Mouse (Mus musculus) stomach, postnatal 0 days (tissue): Measurements from ENCODE around the gene A2m. TPM values are rescaled to one million over a fixed set of nuclear protein-coding genes. Genes with fewer than 3 reads are reported as not detected.
A peak's percentile ranks its signal among the peaks of the same experiment; 100 is the strongest.

Experiments used
- ATAC-seq: fragments of 200-750 bp; cut with Nextera tagmentation; 2 replicates; pipeline ENCODE4 v1.8.0; 2017; ENCODE audit not compliant: low FRiP score, low TSS enrichment
- DNase-seq: peaks from one replicate; pipeline ENCODE4 v3.0.0-alpha.2; 2016; ENCODE audit warnings: low spot score
- H3K27ac ChIP-seq: fragments of 300-500 bp; sonication (generic); replicated peaks from 2 replicates; pipeline ENCODE4 v1.5.1; 2014; ENCODE audit warnings: mild to moderate bottlenecking, control low read depth
- H3K27me3 ChIP-seq: fragments of 300-500 bp; sonication (generic); 2 replicates; pipeline ENCODE4 v1.6.1; 2014; ENCODE audit warnings: low read length; ENCODE audit not compliant: control insufficient read depth, insufficient read depth
- H3K36me3 ChIP-seq: fragments of 300-500 bp; sonication (generic); 2 replicates; pipeline ENCODE4 v1.6.1; 2014; ENCODE audit warnings: low read length, mixed read lengths; ENCODE audit not compliant: control insufficient read depth, insufficient read depth
- H3K4me1 ChIP-seq: fragments of 300-500 bp; sonication (generic); replicated peaks from 2 replicates; pipeline ENCODE4 v1.6.1; 2014; ENCODE audit warnings: antibody characterized with exemption; ENCODE audit not compliant: control insufficient read depth, insufficient read depth
- H3K4me2 ChIP-seq: fragments of 300-500 bp; sonication (generic); replicated peaks from 2 replicates; pipeline ENCODE4 v1.6.1; 2014; ENCODE audit warnings: low read depth, mild to moderate bottlenecking, control low read depth, moderate library complexity
- H3K4me3 ChIP-seq: fragments of 300-500 bp; sonication (generic); 2 replicates; pipeline ENCODE4 v1.5.1; 2014; ENCODE audit warnings: low read depth, low read length, control low read depth
- H3K9ac ChIP-seq: fragments of 300-500 bp; sonication (generic); 2 replicates; pipeline ENCODE4 v1.6.1; 2014; ENCODE audit warnings: mild to moderate bottlenecking, low read length, control low read depth, mixed read lengths
- H3K9me3 ChIP-seq: fragments of 300-500 bp; sonication (generic); 2 replicates; pipeline ENCODE4 v1.6.1; 2016; ENCODE audit warnings: low read length; ENCODE audit not compliant: control insufficient read depth
- CTCF ChIP-seq: IDR thresholded peaks from 2 replicates; pipeline ENCODE4 v1.5.1; 2016; ENCODE audit warnings: antibody characterized with exemption, low read depth, mild to moderate bottlenecking, moderate library complexity
- EP300 ChIP-seq: optimal IDR thresholded peaks from 2 replicates; pipeline ENCODE3; 2016; ENCODE audit warnings: antibody characterized with exemption
- WGBS: fragments of 180-500 bp; shearing (Covaris S2); extraction: QIAGEN DNeasy Blood & Tissue Kit; methylation state at CpG from one replicate; pipeline ENCODE4 v1.1.7; 2014; 5-methylcytosine and 5-hydroxymethylcytosine counted together
- polyA plus RNA-seq: library from polyadenylated mRNA; unstranded; fragments of >200 nt; fragmentation: Nextera tagmentation; extraction: Ambion mirVana; gene quantifications from 2 replicates; pipeline ENCODE4 v1.2.1, GENCODE M21; 2015

The A2m gene
- polyA plus RNA-seq: 0.25 and 0.34 TPM in 2 replicates

GRCm38 (mm10) chr6:121635076-121635475 lies at the start of gene A2m:
Gene A2m, plus strand, starts transcription at chr6:121635376.
- Histone ChIP-seq H3K4me2 (no peak within 1 kb of the TSS), H3K4me1 (no peaks in the 10 kb centered on the region; the same call in 1 of the 2 replicates), H3K36me3 (no peaks in the 10 kb centered on the region), H3K9me3 (no peaks in the 10 kb centered on the region), H3K27me3 (no peaks in the 10 kb centered on the region), H3K9ac (no peak within 1 kb of the TSS), H3K4me3 (no peak within 1 kb of the TSS), H3K27ac (no peak within 1 kb of the TSS)
- no peak for ATAC-seq
- WGBS: 83% methylated on average over 8 of the region's 8 CpGs
- TF ChIP-seq EP300 (no peak), CTCF (no peak)
- no peak for DNase-seq

- Histone ChIP-seq H3K4me3 (no peak overlapping the region), H3K9me3 (no peaks in the 10 kb centered on the region), H3K27ac (no peak overlapping the region), H3K36me3 (no peaks in the 10 kb centered on the region), H3K27me3 (no peaks in the 10 kb centered on the region), H3K9ac (no peak overlapping the region), H3K4me2 (no peak overlapping the region), H3K4me1 (no peaks in the 10 kb centered on the region)
- no peak for ATAC-seq
- WGBS: 25% methylated on average over 1 of the region's 1 CpGs
- TF ChIP-seq CTCF (no peak), EP300 (no peak)
- no peak for DNase-seq
Measured at GRCm38 (mm10) chr6:121590131-121590530, 45.0 kb upstream of the A2m start.

- H3K4me1 ChIP-seq: no peaks in the 10 kb centered on the region
- no peaks in the 10 kb centered on the region for H3K27me3 ChIP-seq
- no peaks in the 10 kb centered on the region for H3K9me3 ChIP-seq
- no peak overlapping the region for H3K9ac ChIP-seq
- no peak overlapping the region for H3K4me2 ChIP-seq
- no peak overlapping the region for H3K4me3 ChIP-seq
- H3K27ac ChIP-seq: no peak overlapping the region
- WGBS: 85% methylated on average over 1 of the region's 1 CpGs
- DNase-seq: no peak
- no peak for ATAC-seq
- TF ChIP-seq CTCF (no peak), EP300 (no peak)
- H3K36me3 ChIP-seq: no peaks in the 10 kb centered on the region
Measured at GRCm38 (mm10) chr6:121600927-121601326, 34.2 kb upstream of the A2m start.

DNA sequence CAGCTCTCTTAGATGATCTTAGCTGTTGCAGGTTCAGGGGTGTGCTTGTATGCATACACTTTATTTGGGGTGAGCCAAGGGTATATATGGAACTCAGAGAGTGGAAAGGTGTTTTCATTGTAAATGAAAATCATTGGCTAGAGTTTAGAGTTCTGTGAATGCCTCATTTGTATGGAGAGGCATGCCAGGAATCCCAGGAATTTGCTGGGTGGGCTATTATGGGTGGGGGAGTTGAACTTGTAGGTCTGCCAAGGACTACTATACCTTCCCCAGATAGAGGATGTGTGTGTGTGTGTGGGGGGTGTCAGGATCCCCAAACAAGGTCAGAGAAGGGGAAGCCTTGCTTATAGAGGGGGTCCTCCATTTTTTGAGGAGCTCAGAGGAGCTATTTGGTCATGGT lies 27.3 kb upstream of the A2m start:
- H3K4me2 ChIP-seq: no peak overlapping the region
- H3K4me3 ChIP-seq: no peak overlapping the region
- no peaks in the 10 kb centered on the region for H3K9me3 ChIP-seq
- no peak overlapping the region for H3K27ac ChIP-seq
- H3K36me3 ChIP-seq: no peaks in the 10 kb centered on the region
- no peak for TF ChIP-seq EP300
- TF ChIP-seq CTCF: no peak
- no peak overlapping the region for H3K9ac ChIP-seq
- H3K4me1 ChIP-seq: no peaks in the 10 kb centered on the region
- DNase-seq (no peak), ATAC-seq (no peak)
- H3K27me3 ChIP-seq: no peaks in the 10 kb centered on the region

DNA sequence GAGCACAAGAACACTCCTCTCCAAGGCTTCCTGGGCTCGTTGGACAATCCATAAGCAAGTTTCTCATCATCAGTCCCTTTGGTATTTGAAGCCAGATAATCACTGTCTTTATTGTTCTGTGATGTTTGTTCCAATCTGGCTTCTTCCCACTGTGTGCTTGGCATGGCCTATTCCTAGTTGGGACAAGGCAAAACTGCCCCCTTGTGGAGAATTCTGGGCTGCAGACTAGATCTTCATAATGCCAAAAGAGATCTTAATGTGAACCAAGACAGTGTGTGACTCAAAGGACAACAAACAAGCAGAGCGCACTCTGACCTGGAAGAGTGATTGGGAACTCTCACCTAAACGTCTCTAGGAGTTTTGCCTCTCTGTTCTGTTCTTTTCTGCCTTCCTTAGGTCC lies 23.4 kb upstream of the A2m start:
- no peak for ATAC-seq
- H3K9me3 ChIP-seq: no peaks in the 10 kb centered on the region
- no peak overlapping the region for H3K4me2 ChIP-seq
- H3K36me3 ChIP-seq: no peaks in the 10 kb centered on the region
- no peaks in the 10 kb centered on the region for H3K27me3 ChIP-seq
- TF ChIP-seq CTCF (peak; percentile 63), EP300 (no peak)
- H3K4me1 ChIP-seq: no peaks in the 10 kb centered on the region
- WGBS: 34% methylated on average over 3 of the region's 3 CpGs
- H3K4me3 ChIP-seq: no peak overlapping the region
- H3K9ac ChIP-seq: no peak overlapping the region
- H3K27ac ChIP-seq: no peak overlapping the region
- no peak for DNase-seq

- no peak overlapping the region for H3K4me2 ChIP-seq
- no peak for ATAC-seq
- TF ChIP-seq CTCF (no peak), EP300 (no peak)
- no peaks in the 10 kb centered on the region for H3K27me3 ChIP-seq
- H3K27ac ChIP-seq: no peak overlapping the region
- DNase-seq: no peak
- H3K9me3 ChIP-seq: no peaks in the 10 kb centered on the region
- no peak overlapping the region for H3K9ac ChIP-seq
- 32% methylated on average over 3 of the region's 3 CpGs for WGBS
- H3K4me1 ChIP-seq: no peaks in the 10 kb centered on the region
- no peak overlapping the region for H3K4me3 ChIP-seq
- H3K36me3 ChIP-seq: no peaks in the 10 kb centered on the region
Measured at GRCm38 (mm10) chr6:121617476-121617875, 17.7 kb upstream of the A2m start.
